ENCODE assay signal across 12 mouse cellular contexts in the genomic region with DNA sequence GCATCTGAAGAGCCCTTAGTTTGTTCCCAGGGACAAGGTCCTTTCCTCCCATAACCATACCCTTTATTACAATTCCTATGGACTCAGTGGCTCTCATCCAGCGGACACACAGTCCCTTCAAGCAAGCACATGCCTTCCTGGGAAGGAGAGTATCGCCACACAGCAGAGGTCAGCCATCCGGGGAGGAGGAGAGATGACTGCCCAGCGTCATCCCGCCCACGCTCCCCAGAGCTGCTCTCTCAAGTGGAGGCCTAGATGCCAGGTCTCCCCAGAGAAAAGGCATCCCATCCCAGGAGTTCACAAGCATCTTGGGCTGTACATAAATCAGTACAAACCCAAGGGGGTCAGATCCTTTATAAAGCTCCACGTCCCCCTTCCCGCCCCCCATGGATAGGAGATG. TPM values are rescaled to one million over a fixed set of nuclear protein-coding genes. Genes with fewer than 3 reads are reported as not detected.
DNase-seq lines count a peak whose midpoint lies in the region; ATAC-seq and TF ChIP-seq lines count a peak whose summit lies in the region.
"Had no signal": no experiment of that assay in that cellular context is flagged by ENCODE, and none has a peak within 500 bp of the region (broad histone marks: within the 10 kb centered on the region; RNA-seq: fewer than 3 reads in every experiment).

No protein-coding gene starts in this region.

- H3K27me3 ChIP-seq in lung, embryonic 14.5 days (ENCODE audit: insufficient read depth, low read length), result no peaks in the 10 kb centered on the region
- H3K27me3 ChIP-seq in lung, postnatal 0 days (replicated peaks; ENCODE audit: insufficient read depth, low read length), result no peaks in the 10 kb centered on the region
- H3K27me3 ChIP-seq in stomach, embryonic 14.5 days (ENCODE audit: control insufficient read depth, insufficient read depth, low read length), result no peaks in the 10 kb centered on the region
- H3K27me3 ChIP-seq: embryonic facial prominence, embryonic 15.5 days; liver, embryonic 15.5 days; neural tube, embryonic 12.5 days had no signal

- no peak overlapping the region for H3K9ac ChIP-seq in lung, embryonic 14.5 days
- no peak overlapping the region for H3K9ac ChIP-seq in lung, postnatal 0 days (replicated peaks; ENCODE audit: low read depth)
- no peak overlapping the region for H3K9ac ChIP-seq in stomach, embryonic 14.5 days (replicated peaks; ENCODE audit: low read depth, low read length)
- H3K9ac ChIP-seq: embryonic facial prominence, embryonic 15.5 days; liver, embryonic 15.5 days; neural tube, embryonic 12.5 days had no signal

- peak; percentile 96 for DNase-seq in heart, adult 11 months
- no peak for DNase-seq in heart, postnatal 14 days
- DNase-seq in lung, embryonic 14.5 days, result no peak
- no peak for DNase-seq in lung, postnatal 0 days (ENCODE audit: low spot score)
- peak; percentile 65 to 73 for DNase-seq in cerebellum, postnatal 25 days
- no peak for DNase-seq in left cerebral cortex, adult 2 months (ENCODE audit: extremely low spot score in 1 of 2, low spot score in 2 of 2)
- no peak for DNase-seq in layer of hippocampus, postnatal 25 days (ENCODE audit: extremely low spot score in 1 of 2, low spot score in 1 of 2)

- no peak overlapping the region for H3K4me2 ChIP-seq in lung, embryonic 14.5 days
- H3K4me2 ChIP-seq in lung, postnatal 0 days (replicated peaks; ENCODE audit: low read depth, low read length), result no peak overlapping the region
- H3K4me2 ChIP-seq in stomach, embryonic 14.5 days (replicated peaks; ENCODE audit: low read depth, low read length), result no peak overlapping the region
- H3K4me2 ChIP-seq: embryonic facial prominence, embryonic 15.5 days; liver, embryonic 15.5 days; midbrain, embryonic 11.5 days; neural tube, embryonic 12.5 days had no signal

- no peaks in the 10 kb centered on the region for H3K9me3 ChIP-seq in lung, embryonic 14.5 days (ENCODE audit: low read depth, low read length)
- H3K9me3 ChIP-seq in lung, postnatal 0 days (ENCODE audit: low read length), result no peaks in the 10 kb centered on the region
- no peaks in the 10 kb centered on the region for H3K9me3 ChIP-seq in stomach, embryonic 14.5 days (ENCODE audit: control insufficient read depth, low read depth, low read length)
- H3K9me3 ChIP-seq: embryonic facial prominence, embryonic 15.5 days; liver, embryonic 15.5 days; neural tube, embryonic 12.5 days had no signal

- H3K4me1 ChIP-seq in lung, embryonic 14.5 days (ENCODE audit: insufficient read depth), result peaks cover 10% of the 10 kb centered on the region; the same call in 1 of the 2 replicates
- H3K4me1 ChIP-seq in lung, postnatal 0 days (ENCODE audit: insufficient read depth, low read depth, low read length), result peaks cover 8% of the 10 kb centered on the region; the same call in 1 of the 2 replicates
- peaks cover 21% of the 10 kb centered on the region for H3K4me1 ChIP-seq in stomach, embryonic 14.5 days (ENCODE audit: control insufficient read depth, insufficient read depth, low read length)
- H3K4me1 ChIP-seq: neural tube, embryonic 12.5 days had no signal

- H3K36me3 ChIP-seq in lung, embryonic 14.5 days (ENCODE audit: insufficient read depth), result no peaks in the 10 kb centered on the region
- H3K36me3 ChIP-seq in lung, postnatal 0 days (ENCODE audit: insufficient read depth, low read length), result no peaks in the 10 kb centered on the region
- H3K36me3 ChIP-seq in stomach, embryonic 14.5 days (ENCODE audit: control insufficient read depth, insufficient read depth, low read length), result no peaks in the 10 kb centered on the region
- H3K36me3 ChIP-seq: embryonic facial prominence, embryonic 15.5 days; liver, embryonic 15.5 days; neural tube, embryonic 12.5 days had no signal

- no peak overlapping the region for H3K4me3 ChIP-seq in lung, embryonic 14.5 days (ENCODE audit: low read depth, low read length)
- no peak overlapping the region for H3K4me3 ChIP-seq in lung, postnatal 0 days (ENCODE audit: low read depth, low read length)
- no peak overlapping the region for H3K4me3 ChIP-seq in stomach, embryonic 14.5 days (ENCODE audit: low read depth, low read length)
- H3K4me3 ChIP-seq in left cerebral cortex, adult 2 months, result no peak overlapping the region
- H3K4me3 ChIP-seq: embryonic facial prominence, embryonic 15.5 days; liver, embryonic 15.5 days; neural tube, embryonic 12.5 days had no signal

- H3K27ac ChIP-seq in lung, embryonic 14.5 days (ENCODE audit: low read depth), result peak overlapping the region; percentile 30; the same call in 1 of the 2 replicates
- no peak overlapping the region for H3K27ac ChIP-seq in lung, postnatal 0 days (ENCODE audit: low read length)
- 0 out of 2 replicates have a peak overlapping the region, but pooled peaks have one; percentile 27 for H3K27ac ChIP-seq in stomach, embryonic 14.5 days (ENCODE audit: low read length)
- H3K27ac ChIP-seq in left cerebral cortex, adult 2 months, result no peak overlapping the region; the same call in 1 of the 2 replicates
- H3K27ac ChIP-seq: embryonic facial prominence, embryonic 15.5 days; liver, embryonic 15.5 days; neural tube, embryonic 12.5 days had no signal

- intact Hi-C loops in heart, postnatal 14 days (cut with DNase I), result no loop called here
- intact Hi-C loops in left cerebral cortex, adult 2 months (cut with DNase I), result no loop called here

- no peak for TF ChIP-seq CTCF in lung, embryonic 14.5 days (IDR thresholded peaks at IDR 0.05; ENCODE audit: low read depth)
- TF ChIP-seq CTCF in lung, postnatal 0 days (IDR thresholded peaks at IDR 0.05), result no peak
- TF ChIP-seq CTCF in left cerebral cortex, adult 2 months (IDR thresholded peaks at IDR 0.05), result no peak

- WGBS in lung, embryonic 14.5 days, result 57% methylated on average over 8 of the region's 8 CpGs
- WGBS in lung, postnatal 0 days, result 73% methylated on average over 8 of the region's 8 CpGs
- WGBS in stomach, embryonic 14.5 days, result 61% methylated on average over 8 of the region's 8 CpGs

- ATAC-seq in lung, embryonic 14.5 days (ENCODE audit: insufficient read depth), result no peak
- no peak for ATAC-seq in lung, postnatal 0 days
- ATAC-seq in stomach, embryonic 14.5 days (ENCODE audit: insufficient number of reproducible peaks, insufficient read depth, low FRiP score, low read depth), result no peak

- no peak for TF ChIP-seq EP300 in lung, postnatal 0 days (IDR thresholded peaks at IDR 0.05)

RNA-seq across cellular contexts. Expression of gene Fnbp1, which starts 9.1 kb away (rescaled TPM):
- 10 to 100 TPM; 49.5 to 51.9 TPM for total RNA-seq in heart, postnatal 14 days (2021)
- polyA plus RNA-seq in lung, embryonic 14.5 days (2014; fragmentation: Nextera tagmentation; extraction: Ambion mirVana), result 16.8 and 21.1 TPM in 2 replicates
- polyA plus RNA-seq in lung, postnatal 0 days (2015; fragmentation: Nextera tagmentation; extraction: Ambion mirVana), result 7.2 and 10.0 TPM in 2 replicates
- polyA plus RNA-seq in stomach, embryonic 14.5 days (2014; fragmentation: Nextera tagmentation; extraction: Ambion mirVana), result 36.5 and 39.2 TPM in 2 replicates
- total RNA-seq in left cerebral cortex, adult 2 months (2021), result 100 to 1,000 TPM in 1 of 2 experiments, 10 to 100 TPM in 1; 85.8 to 101 TPM
- 100 to 1,000 TPM in 1 of 2 experiments, 10 to 100 TPM in 1; 95.1 to 118 TPM for total RNA-seq in layer of hippocampus, postnatal 25 days (2021)

RNA-seq across cellular contexts. Expression of gene Gpr107, which starts 19.4 kb away (rescaled TPM):
- 10 to 100 TPM; 39.2 to 41.7 TPM for total RNA-seq in heart, postnatal 14 days (2021)
- polyA plus RNA-seq in lung, embryonic 14.5 days (2014; fragmentation: Nextera tagmentation; extraction: Ambion mirVana), result 23.6 and 24.9 TPM in 2 replicates
- 26.2 TPM in 2 replicates for polyA plus RNA-seq in lung, postnatal 0 days (2015; fragmentation: Nextera tagmentation; extraction: Ambion mirVana)
- polyA plus RNA-seq in stomach, embryonic 14.5 days (2014; fragmentation: Nextera tagmentation; extraction: Ambion mirVana), result 33.5 and 39.8 TPM in 2 replicates
- total RNA-seq in left cerebral cortex, adult 2 months (2021), result 10 to 100 TPM; 45.2 to 51.5 TPM
- total RNA-seq in layer of hippocampus, postnatal 25 days (2021), result 10 to 100 TPM; 45.2 to 49.6 TPM

Comparison
In these comparisons a context has a peak if more than half of its experiments do, and no peak if none do; other contexts are left out.
1. DNase-seq: peak in heart, adult 11 months (single experiment) and cerebellum, postnatal 25 days (2 of 2); none in heart, postnatal 14 days (0 of 2), lung, embryonic 14.5 days (single experiment), lung, postnatal 0 days (single experiment), left cerebral cortex, adult 2 months (0 of 2) and layer of hippocampus, postnatal 25 days (0 of 2).
2. H3K27ac ChIP-seq: peak in lung, embryonic 14.5 days (single experiment) and stomach, embryonic 14.5 days (single experiment); none in lung, postnatal 0 days (single experiment) and left cerebral cortex, adult 2 months (single experiment).